Mouse (Mus musculus): ENCODE data around the gene Crabp1. TPM values are rescaled to one million over a fixed set of nuclear protein-coding genes. Genes with fewer than 3 reads are reported as not detected.

Gene Crabp1
- polyA plus RNA-seq, 1 experiment from 2014 or later, result 719 TPM

DNA sequence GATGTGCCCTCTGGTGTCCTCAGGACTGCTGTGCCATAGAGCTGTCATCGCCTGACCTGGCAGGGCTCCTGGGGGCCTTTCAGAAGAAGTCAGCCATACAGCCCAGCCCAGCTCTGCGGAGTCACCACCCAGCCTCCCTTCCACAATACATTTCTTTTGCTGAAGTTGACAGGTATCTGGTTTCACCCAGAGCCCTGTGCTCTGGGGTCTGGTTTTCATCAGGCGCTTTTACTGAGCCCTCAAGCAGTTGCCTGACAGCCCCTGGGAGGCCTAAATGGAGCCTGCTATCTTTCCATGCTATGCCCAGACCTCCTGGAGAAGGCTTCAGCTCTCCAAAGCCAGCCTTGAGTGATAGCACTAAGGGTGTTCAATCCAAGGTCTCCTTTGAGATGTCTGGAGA lies 19.5 kb downstream of the Crabp1 start:
- WGBS, result 47% methylated on average over 3 of the region's 3 CpGs

DNA sequence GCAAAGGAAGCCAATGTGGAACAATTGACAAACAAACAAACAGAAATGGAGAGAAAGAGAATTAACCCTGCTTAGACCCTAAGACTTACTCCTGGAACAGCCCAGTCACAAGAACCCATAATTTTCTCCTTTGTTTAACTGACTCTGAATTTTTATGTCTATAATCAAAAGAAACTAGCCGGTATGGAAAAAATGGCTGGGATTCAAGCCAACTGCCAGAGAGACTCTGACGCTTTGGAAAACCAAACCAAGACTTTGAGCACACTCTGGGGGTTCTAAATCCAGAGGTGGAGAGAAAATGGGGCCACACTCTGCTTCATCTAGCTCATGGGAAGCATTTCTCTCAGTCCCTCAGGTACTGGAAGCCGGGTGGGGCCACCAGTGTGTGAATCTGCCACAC lies 20.7 kb downstream of the Crabp1 start:
- H3K4me3 ChIP-seq (ENCODE audit: low read depth, low read length), result no peak overlapping the region
- DNase-seq (ENCODE audit: low spot score) (no peak), ATAC-seq (ENCODE audit: insufficient read depth, low FRiP score, low TSS enrichment) (no peak)
- no peaks in the 10 kb centered on the region for H3K4me1 ChIP-seq (ENCODE audit: control insufficient read depth, insufficient read depth, low read length)
- H3K27ac ChIP-seq (ENCODE audit: low read depth, low read length), result no peak overlapping the region
- no peaks in the 10 kb centered on the region for H3K27me3 ChIP-seq (ENCODE audit: control insufficient read depth, insufficient read depth, low read length)
- no peaks in the 10 kb centered on the region for H3K9me3 ChIP-seq (ENCODE audit: control insufficient read depth, low read length)
- no peak overlapping the region for H3K9ac ChIP-seq (ENCODE audit: low read length)
- 91% methylated on average over 3 of the region's 3 CpGs for WGBS
- H3K36me3 ChIP-seq (ENCODE audit: control insufficient read depth, insufficient read depth, low read length), result no peaks in the 10 kb centered on the region
- no peak overlapping the region for H3K4me2 ChIP-seq (ENCODE audit: low read depth)

More for the DNA sequence above, 19.5 kb downstream of the Crabp1 start:
- Histone ChIP-seq H3K4me1 (ENCODE audit: control insufficient read depth, insufficient read depth, low read length) (no peaks in the 10 kb centered on the region), H3K9ac (ENCODE audit: low read length) (no peak overlapping the region), H3K27me3 (ENCODE audit: control insufficient read depth, insufficient read depth, low read length) (no peaks in the 10 kb centered on the region), H3K4me2 (ENCODE audit: low read depth) (no peak overlapping the region), H3K9me3 (ENCODE audit: control insufficient read depth, low read length) (no peaks in the 10 kb centered on the region), H3K36me3 (ENCODE audit: control insufficient read depth, insufficient read depth, low read length) (no peaks in the 10 kb centered on the region), H3K27ac (ENCODE audit: low read depth, low read length) (no peak overlapping the region), H3K4me3 (ENCODE audit: low read depth, low read length) (no peak overlapping the region)
- peak; percentile 20 for DNase-seq (ENCODE audit: low spot score)
- ATAC-seq (ENCODE audit: insufficient read depth, low FRiP score, low TSS enrichment), result no peak

DNA sequence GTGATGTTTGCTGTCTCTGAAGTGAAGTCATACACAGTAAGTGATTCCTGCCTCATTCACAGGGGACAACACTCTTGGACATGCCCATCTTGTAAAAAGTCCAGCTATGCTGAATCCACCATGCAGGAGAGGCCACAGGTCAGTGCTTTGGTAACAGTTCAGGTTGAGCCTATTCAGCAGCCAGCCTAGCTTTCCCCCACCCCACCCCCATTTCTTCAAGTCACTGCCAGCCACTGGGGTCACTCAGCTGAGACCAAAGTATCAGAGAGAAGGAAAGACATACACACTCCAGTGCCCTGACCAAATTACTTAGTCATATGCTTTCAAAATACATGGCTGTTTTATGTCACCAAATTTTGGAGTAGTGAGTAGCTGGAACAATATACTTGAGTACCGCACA lies 21.5 kb downstream of the Crabp1 start:
- Histone ChIP-seq H3K4me1 (ENCODE audit: control insufficient read depth, insufficient read depth, low read length) (no peaks in the 10 kb centered on the region), H3K27ac (ENCODE audit: low read depth, low read length) (no peak overlapping the region), H3K9me3 (ENCODE audit: control insufficient read depth, low read length) (no peaks in the 10 kb centered on the region), H3K36me3 (ENCODE audit: control insufficient read depth, insufficient read depth, low read length) (no peaks in the 10 kb centered on the region), H3K4me2 (ENCODE audit: low read depth) (no peak overlapping the region), H3K4me3 (ENCODE audit: low read depth, low read length) (no peak overlapping the region), H3K9ac (ENCODE audit: low read length) (no peak overlapping the region), H3K27me3 (ENCODE audit: control insufficient read depth, insufficient read depth, low read length) (no peaks in the 10 kb centered on the region)
- ATAC-seq (ENCODE audit: insufficient read depth, low FRiP score, low TSS enrichment), result no peak
- DNase-seq (ENCODE audit: low spot score), result no peak
- 96% methylated on average over 1 of the region's 1 CpGs for WGBS

DNA sequence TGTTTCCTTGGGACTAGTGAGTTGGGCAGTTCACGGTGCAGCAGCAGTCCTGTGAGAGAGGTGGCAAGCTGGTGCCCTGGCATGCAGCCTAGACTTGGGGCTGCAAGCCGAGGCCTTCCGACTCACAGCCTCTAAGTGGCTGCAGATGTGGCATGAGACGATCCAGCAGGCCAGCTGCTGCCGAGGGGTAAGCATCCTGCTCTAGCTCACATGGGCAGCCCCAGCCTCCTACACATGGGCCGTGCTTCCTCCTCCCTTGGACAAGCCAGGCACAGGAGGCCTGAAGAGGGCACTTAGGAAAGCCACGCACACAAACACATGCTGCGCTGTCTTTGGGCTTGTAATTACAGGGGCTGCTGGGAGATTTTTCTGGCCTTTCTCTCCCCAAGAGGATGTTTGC lies 23.2 kb downstream of the Crabp1 start:
- H3K27ac ChIP-seq (ENCODE audit: low read depth, low read length), result no peak overlapping the region
- peak; percentile 20 for DNase-seq (ENCODE audit: low spot score)
- H3K9ac ChIP-seq (ENCODE audit: low read length), result no peak overlapping the region
- no peaks in the 10 kb centered on the region for H3K9me3 ChIP-seq (ENCODE audit: control insufficient read depth, low read length)
- no peak overlapping the region for H3K4me2 ChIP-seq (ENCODE audit: low read depth)
- 66% methylated on average over 8 of the region's 8 CpGs for WGBS
- no peak for ATAC-seq (ENCODE audit: insufficient read depth, low FRiP score, low TSS enrichment)
- H3K36me3 ChIP-seq (ENCODE audit: control insufficient read depth, insufficient read depth, low read length), result no peaks in the 10 kb centered on the region
- no peaks in the 10 kb centered on the region for H3K4me1 ChIP-seq (ENCODE audit: control insufficient read depth, insufficient read depth, low read length)
- H3K27me3 ChIP-seq (ENCODE audit: control insufficient read depth, insufficient read depth, low read length), result no peaks in the 10 kb centered on the region
- H3K4me3 ChIP-seq (ENCODE audit: low read depth, low read length), result no peak overlapping the region

DNA sequence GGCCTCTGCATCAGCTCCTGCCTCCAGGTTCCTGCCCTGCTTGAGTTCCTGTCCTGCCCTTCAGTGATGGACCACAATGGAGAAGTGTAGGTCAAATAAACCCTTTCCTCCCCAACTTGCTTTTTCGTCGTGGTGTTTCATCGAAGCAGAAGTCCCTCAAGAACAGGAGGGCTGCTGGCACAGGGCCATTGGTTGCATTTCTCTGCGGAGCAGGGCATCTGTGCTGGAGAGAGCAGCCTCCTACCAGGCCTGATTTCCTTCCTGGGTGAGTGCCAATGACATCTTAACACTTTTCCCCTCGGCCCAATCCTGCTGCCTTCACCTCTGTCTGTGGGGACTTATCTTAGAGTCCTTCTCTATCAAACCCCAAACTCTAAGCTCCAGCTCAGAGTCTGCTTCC lies 25.7 kb downstream of the Crabp1 start:
- H3K9me3 ChIP-seq (ENCODE audit: control insufficient read depth, low read length), result no peaks in the 10 kb centered on the region
- H3K9ac ChIP-seq (ENCODE audit: low read length), result no peak overlapping the region
- no peaks in the 10 kb centered on the region for H3K4me1 ChIP-seq (ENCODE audit: control insufficient read depth, insufficient read depth, low read length)
- ATAC-seq (ENCODE audit: insufficient read depth, low FRiP score, low TSS enrichment) (no peak), DNase-seq (ENCODE audit: low spot score) (no peak)
- WGBS, result 85% methylated on average over 5 of the region's 5 CpGs
- no peak overlapping the region for H3K4me2 ChIP-seq (ENCODE audit: low read depth)
- H3K36me3 ChIP-seq (ENCODE audit: control insufficient read depth, insufficient read depth, low read length), result no peaks in the 10 kb centered on the region
- no peak overlapping the region for H3K4me3 ChIP-seq (ENCODE audit: low read depth, low read length)
- H3K27me3 ChIP-seq (ENCODE audit: control insufficient read depth, insufficient read depth, low read length), result no peaks in the 10 kb centered on the region
- no peak overlapping the region for H3K27ac ChIP-seq (ENCODE audit: low read depth, low read length)

DNA sequence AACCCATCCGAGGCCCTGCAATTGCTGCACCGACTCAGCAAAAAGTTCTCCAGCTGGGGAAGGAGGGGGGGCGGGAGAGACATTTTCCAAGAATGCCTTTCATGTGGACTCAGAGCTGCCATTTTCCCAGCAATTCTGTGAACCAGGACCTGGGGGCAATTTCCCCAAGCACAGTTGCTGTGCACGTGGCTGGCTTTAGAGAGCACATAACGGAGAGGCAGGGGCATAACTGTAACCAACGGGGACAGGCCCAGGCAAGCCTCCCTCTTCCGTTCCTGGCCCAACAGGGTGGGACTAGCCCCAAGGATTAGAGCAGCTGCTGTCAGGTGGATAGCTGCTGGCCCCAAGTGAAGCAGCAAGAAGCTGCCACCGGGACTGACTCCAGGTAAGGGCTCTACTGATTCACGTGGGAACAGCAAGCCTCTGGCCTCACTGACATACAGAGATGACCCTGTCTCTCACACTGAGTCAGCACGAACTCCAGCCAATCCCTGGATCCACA lies 37.0 kb downstream of the Crabp1 start:
- no peak overlapping the region for H3K27ac ChIP-seq (ENCODE audit: low read depth, low read length)
- 38% methylated on average over 10 of the region's 10 CpGs for WGBS

DNA sequence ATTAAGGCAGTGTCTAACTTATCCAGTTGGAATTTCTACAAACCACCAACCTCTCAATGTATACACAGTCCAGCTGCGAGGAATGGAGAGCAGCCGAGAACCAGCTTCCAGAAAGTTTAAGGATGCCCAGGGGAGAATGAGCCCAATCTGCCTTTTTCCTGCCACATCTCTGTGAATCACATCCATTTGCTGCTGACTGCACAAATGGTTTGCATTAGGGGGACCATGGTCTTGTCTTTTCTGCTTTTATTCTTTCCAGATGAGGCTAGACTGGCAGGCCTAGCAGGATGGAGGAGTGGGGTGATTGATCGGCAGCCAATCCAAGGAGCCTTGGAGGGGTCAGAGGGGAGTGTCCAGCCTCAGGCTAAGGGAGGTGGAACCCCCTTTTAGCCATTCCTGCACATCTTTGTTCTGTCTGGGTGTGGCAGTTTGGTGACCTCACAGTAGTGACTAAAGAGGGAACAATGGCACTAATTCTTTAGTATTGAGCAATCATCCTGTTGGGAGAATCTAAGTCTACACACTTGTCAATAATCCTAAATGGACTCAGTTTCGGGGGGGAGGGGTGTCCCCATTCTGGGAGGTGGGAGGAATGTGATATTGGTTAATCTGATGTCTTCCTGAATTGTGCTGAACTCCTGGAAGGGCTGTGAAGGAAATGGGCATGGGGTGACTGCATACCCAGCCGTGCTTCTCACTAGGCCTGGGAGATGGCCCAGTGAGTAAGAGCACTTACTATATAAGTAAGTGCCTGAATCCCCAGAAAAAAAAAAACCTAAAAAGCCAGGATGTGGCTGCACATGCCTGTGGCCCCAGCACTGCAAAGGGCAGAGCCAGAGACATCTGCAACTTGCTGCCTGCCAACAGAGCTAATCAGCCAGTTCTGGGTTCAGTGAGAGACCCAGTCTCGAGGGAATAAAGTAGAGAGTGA lies 38.5 kb downstream of the Crabp1 start:
- Histone ChIP-seq H3K36me3 (ENCODE audit: control insufficient read depth, insufficient read depth, low read length) (no peaks in the 10 kb centered on the region), H3K27me3 (ENCODE audit: control insufficient read depth, insufficient read depth, low read length) (no peaks in the 10 kb centered on the region), H3K4me3 (ENCODE audit: low read depth, low read length) (no peak overlapping the region), H3K9ac (ENCODE audit: low read length) (no peak overlapping the region), H3K9me3 (ENCODE audit: control insufficient read depth, low read length) (no peaks in the 10 kb centered on the region), H3K4me2 (ENCODE audit: low read depth) (no peak overlapping the region), H3K4me1 (ENCODE audit: control insufficient read depth, insufficient read depth, low read length) (peaks cover 6% of the 10 kb centered on the region; the same call in 1 of the 2 replicates), H3K27ac (ENCODE audit: low read depth, low read length) (no peak overlapping the region)
- no peak for ATAC-seq (ENCODE audit: insufficient read depth, low FRiP score, low TSS enrichment)
- WGBS, result 48% methylated on average over 6 of the region's 6 CpGs
- peak; percentile 29 for DNase-seq (ENCODE audit: low spot score)

More for the DNA sequence above, 37.0 kb downstream of the Crabp1 start:
- no peaks in the 10 kb centered on the region for H3K9me3 ChIP-seq (ENCODE audit: control insufficient read depth, low read length)
- H3K4me1 ChIP-seq (ENCODE audit: control insufficient read depth, insufficient read depth, low read length), result peaks cover 6% of the 10 kb centered on the region; the same call in 1 of the 2 replicates
- no peak overlapping the region for H3K9ac ChIP-seq (ENCODE audit: low read length)
- H3K36me3 ChIP-seq (ENCODE audit: control insufficient read depth, insufficient read depth, low read length), result no peaks in the 10 kb centered on the region
- ATAC-seq (ENCODE audit: insufficient read depth, low FRiP score, low TSS enrichment) (no peak), DNase-seq (ENCODE audit: low spot score) (peak; percentile 35)
- H3K4me3 ChIP-seq (ENCODE audit: low read depth, low read length), result no peak overlapping the region
- no peak overlapping the region for H3K4me2 ChIP-seq (ENCODE audit: low read depth)
- no peaks in the 10 kb centered on the region for H3K27me3 ChIP-seq (ENCODE audit: control insufficient read depth, insufficient read depth, low read length)

DNA sequence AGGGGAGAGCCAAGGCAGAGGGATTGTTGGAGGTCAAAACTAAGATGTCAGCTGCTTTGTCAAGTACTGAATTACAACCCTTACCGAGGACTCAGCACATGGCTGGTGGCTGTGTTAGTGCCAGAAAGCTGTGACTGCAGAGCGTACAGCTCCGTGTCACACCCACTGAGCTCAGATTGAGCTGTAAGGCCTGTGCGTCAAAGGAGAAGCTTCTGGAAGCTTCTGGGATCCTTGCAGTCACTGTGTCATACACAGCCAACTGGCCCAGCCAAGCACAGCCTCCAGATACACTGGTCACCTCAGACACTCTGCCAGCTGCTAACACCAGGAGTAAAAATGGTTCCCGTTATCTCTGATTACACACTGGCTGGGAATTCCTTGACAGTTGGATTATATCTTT lies 39.8 kb downstream of the Crabp1 start:
- H3K27me3 ChIP-seq (ENCODE audit: control insufficient read depth, insufficient read depth, low read length), result no peaks in the 10 kb centered on the region
- DNase-seq (ENCODE audit: low spot score), result no peak

DNA sequence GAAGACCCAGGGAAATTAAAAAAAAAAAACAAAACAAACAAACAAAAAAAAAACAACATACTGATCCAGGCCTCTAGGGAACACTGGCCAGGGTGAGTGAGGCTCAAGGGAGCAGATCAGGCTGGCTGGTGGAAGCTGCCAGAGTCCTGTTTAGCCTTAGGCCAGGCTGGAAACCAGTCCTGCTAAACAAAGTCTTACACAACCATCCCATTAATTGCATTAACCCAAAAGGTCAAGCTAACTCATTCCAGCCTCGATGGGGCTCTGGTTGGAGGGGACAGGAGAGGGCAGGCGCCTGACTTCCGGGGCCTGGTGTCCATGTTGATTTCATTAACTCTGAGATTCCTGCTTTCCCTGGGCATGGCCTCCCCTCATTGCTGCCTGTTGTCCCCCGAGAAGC lies 43.2 kb downstream of the Crabp1 start:
- no peak for DNase-seq (ENCODE audit: low spot score)
- H3K9me3 ChIP-seq (ENCODE audit: control insufficient read depth, low read length), result no peaks in the 10 kb centered on the region
- H3K4me2 ChIP-seq (ENCODE audit: low read depth), result no peak overlapping the region
- H3K4me3 ChIP-seq (ENCODE audit: low read depth, low read length), result no peak overlapping the region
- no peak overlapping the region for H3K9ac ChIP-seq (ENCODE audit: low read length)
- no peak overlapping the region for H3K27ac ChIP-seq (ENCODE audit: low read depth, low read length)
- WGBS, result 63% methylated on average over 4 of the region's 4 CpGs
- ATAC-seq (ENCODE audit: insufficient read depth, low FRiP score, low TSS enrichment), result no peak
- H3K36me3 ChIP-seq (ENCODE audit: control insufficient read depth, insufficient read depth, low read length), result no peaks in the 10 kb centered on the region
- peaks cover 12% of the 10 kb centered on the region for H3K4me1 ChIP-seq (ENCODE audit: control insufficient read depth, insufficient read depth, low read length)
- H3K27me3 ChIP-seq (ENCODE audit: control insufficient read depth, insufficient read depth, low read length), result no peaks in the 10 kb centered on the region

More for the DNA sequence above, 39.8 kb downstream of the Crabp1 start:
- Histone ChIP-seq H3K27ac (ENCODE audit: low read depth, low read length) (0 out of 2 replicates have a peak overlapping the region, but pooled peaks have one; percentile 4), H3K9ac (ENCODE audit: low read length) (no peak overlapping the region), H3K4me3 (ENCODE audit: low read depth, low read length) (no peak overlapping the region), H3K4me1 (ENCODE audit: control insufficient read depth, insufficient read depth, low read length) (peaks cover 6% of the 10 kb centered on the region; the same call in 1 of the 2 replicates), H3K9me3 (ENCODE audit: control insufficient read depth, low read length) (no peaks in the 10 kb centered on the region), H3K36me3 (ENCODE audit: control insufficient read depth, insufficient read depth, low read length) (no peaks in the 10 kb centered on the region), H3K4me2 (ENCODE audit: low read depth) (no peak overlapping the region)
- 81% methylated on average over 5 of the region's 5 CpGs for WGBS
- no peak for ATAC-seq (ENCODE audit: insufficient read depth, low FRiP score, low TSS enrichment)

All from neural tube, embryonic 11.5 days (tissue).